Mouse (Mus musculus) liver, postnatal 0 days (tissue): Measurements from ENCODE around the gene Npepl1. TPM values are rescaled to one million over a fixed set of nuclear protein-coding genes. Genes with fewer than 3 reads are reported as not detected.

Experiments
- ATAC-seq: fragments of 200-750 bp; cut with Nextera tagmentation; 2 replicates; pipeline ENCODE4 v1.8.0; 2017; ENCODE audit warnings: mild to moderate bottlenecking, moderate library complexity
- DNase-seq: peaks from one replicate; pipeline ENCODE4 v3.0.0-alpha.2; 2016
- H3K27ac ChIP-seq: fragments of 300-500 bp; sonication (generic); 2 replicates; pipeline ENCODE4 v1.5.1; 2014; ENCODE audit warnings: antibody characterized with exemption, moderate library complexity, mild to moderate bottlenecking, low read depth
- H3K27me3 ChIP-seq: fragments of 300-500 bp; sonication (generic); 2 replicates; pipeline ENCODE4 v1.6.1; 2014; ENCODE audit warnings: low read length, control low read depth, mixed read lengths; ENCODE audit not compliant: insufficient read depth
- H3K36me3 ChIP-seq: fragments of 300-500 bp; sonication (generic); replicated peaks from 2 replicates; pipeline ENCODE4 v1.6.1; 2014; ENCODE audit warnings: mild to moderate bottlenecking, control low read depth, low read length, moderate library complexity, mixed read lengths; ENCODE audit not compliant: insufficient read depth
- H3K4me1 ChIP-seq: fragments of 300-500 bp; sonication (generic); 2 replicates; pipeline ENCODE4 v1.6.1; 2014; ENCODE audit warnings: antibody characterized with exemption, mild to moderate bottlenecking, control low read depth; ENCODE audit not compliant: insufficient read depth
- H3K4me2 ChIP-seq: fragments of 300-500 bp; sonication (generic); 2 replicates; pipeline ENCODE4 v1.6.1; 2014; ENCODE audit warnings: low read depth, mild to moderate bottlenecking, low read length, moderate library complexity, mixed read lengths
- H3K4me3 ChIP-seq: fragments of 300-500 bp; sonication (generic); 2 replicates; pipeline ENCODE4 v1.5.1; 2014; ENCODE audit warnings: low read depth, low read length
- H3K9ac ChIP-seq: fragments of 300-500 bp; sonication (generic); replicated peaks from 2 replicates; pipeline ENCODE4 v1.6.1; 2014; ENCODE audit warnings: mild to moderate bottlenecking, moderate library complexity
- H3K9me3 ChIP-seq: fragments of 300-500 bp; sonication (generic); 2 replicates; pipeline ENCODE4 v1.6.1; 2016; ENCODE audit warnings: mild to moderate bottlenecking, control low read depth, low read length, mixed read lengths
- CTCF ChIP-seq: sonication (generic); IDR thresholded peaks from 2 replicates; pipeline ENCODE4 v1.5.1; 2016; ENCODE audit warnings: antibody characterized with exemption, low read depth
- EP300 ChIP-seq: IDR thresholded peaks from 2 replicates; pipeline ENCODE4 v1.6.1; 2016; ENCODE audit warnings: antibody characterized with exemption, low read depth, mild to moderate bottlenecking
- WGBS: fragments of 180-500 bp; shearing (Covaris S2); extraction: QIAGEN DNeasy Blood & Tissue Kit; methylation state at CpG from one replicate; pipeline ENCODE4 v1.1.7; 2014; ENCODE audit not compliant: insufficient replicate concordance; 5-methylcytosine and 5-hydroxymethylcytosine counted together
- polyA plus RNA-seq: library from polyadenylated mRNA; unstranded; fragments of >200 nt; fragmentation: Nextera tagmentation; extraction: Ambion mirVana; gene quantifications from 2 replicates; pipeline ENCODE4 v1.2.1, GENCODE M21; 2015

Npepl1 gene
- polyA plus RNA-seq, 1 experiment from 2014 or later = 30.8 TPM

- H3K36me3 ChIP-seq = no peaks in the 10 kb centered on the region
- H3K4me3 ChIP-seq = no peak overlapping the region
- no peaks in the 10 kb centered on the region for H3K4me1 ChIP-seq
- no peaks in the 10 kb centered on the region for H3K9me3 ChIP-seq
- no peaks in the 10 kb centered on the region for H3K27me3 ChIP-seq
- 45% methylated on average over 3 of the region's 3 CpGs for WGBS
- no peak overlapping the region for H3K27ac ChIP-seq
- ATAC-seq = no peak
- DNase-seq = no peak
- no peak overlapping the region for H3K9ac ChIP-seq
- H3K4me2 ChIP-seq = no peak overlapping the region
- TF ChIP-seq EP300 (no peak), CTCF (no peak)
These were observed 50.3 kb downstream of the Npepl1 start for GRCm38 (mm10) chr2:174160461-174160860.

Other genes starting within 250 kb of the Npepl1 start
- gene Stx16, start 34.0 kb upstream of the Npepl1 start, polyA plus RNA-seq = 2.4 and 2.9 TPM in 2 replicates
- 332 and 343 TPM in 2 replicates for gene Gnas, start 174.0 kb downstream of the Npepl1 start, polyA plus RNA-seq
- 1.3 and 2.9 TPM in 2 replicates for gene Gm20721, start 236.4 kb downstream of the Npepl1 start, polyA plus RNA-seq